Mouse (Mus musculus) MEL (cell line): ENCODE measurements at regions not wholly inside any gene's neighbourhood (a gene's known extent, or its start where the extent isn't known, plus 50 kb on each side); places are given as distances from the start of the nearest gene placed in this dataset.

Experiments
- CTCF ChIP-seq, 3 experiments: IDR thresholded peaks in 2 of 3; conservative IDR thresholded peaks in 1 of 3; 2 replicates each; pipeline ENCODE4 v1.5.1; 2011 to 2012; ENCODE audit warnings: low read length in 3 of 3, low read depth in 2 of 3, mild to moderate bottlenecking in 2 of 3, improper control_type of control experiment in 1 of 3, inconsistent platforms in 1 of 3, mixed read lengths in 1 of 3, moderate library complexity in 1 of 3; ENCODE audit not compliant: control insufficient read depth in 1 of 3, insufficient read depth in 1 of 3, poor library complexity in 1 of 3, severe bottlenecking in 1 of 3
- EP300 ChIP-seq, 2 experiments: IDR thresholded peaks; 2 replicates each; pipeline ENCODE4 v1.6.1; 2011; ENCODE audit warnings: improper control_type of control experiment in 2 of 2, low read length in 2 of 2, low read depth in 1 of 2, mild to moderate bottlenecking in 1 of 2
- GATA1 ChIP-seq: IDR thresholded peaks from 2 replicates; pipeline ENCODE4 v1.6.1; 2011; ENCODE audit warnings: low read depth, low read length, improper control_type of control experiment
- MAFK ChIP-seq: IDR thresholded peaks from 2 replicates; pipeline ENCODE4 v1.6.1; 2011; ENCODE audit warnings: low read depth, mild to moderate bottlenecking, low read length, improper control_type of control experiment, borderline replicate concordance
- MAZ ChIP-seq: IDR thresholded peaks from 2 replicates; pipeline ENCODE4 v1.6.1; 2012; ENCODE audit warnings: low read depth, mild to moderate bottlenecking, inconsistent platforms, low read length, improper control_type of control experiment
- POLR2A ChIP-seq, 2 experiments: IDR thresholded peaks; 2 replicates each; pipeline ENCODE4 v1.6.1; 2011 to 2012; ENCODE audit warnings: low read length in 2 of 2, mild to moderate bottlenecking in 2 of 2, control low read depth in 1 of 2, improper control_type of control experiment in 1 of 2, low read depth in 1 of 2, moderate library complexity in 1 of 2; ENCODE audit not compliant: control insufficient read depth in 1 of 2, insufficient read depth in 1 of 2, poor library complexity in 1 of 2
- TCF12 ChIP-seq: IDR thresholded peaks from 2 replicates; pipeline ENCODE4 v1.6.1; 2014; ENCODE audit warnings: low read depth, mild to moderate bottlenecking, inconsistent platforms, low read length, improper control_type of control experiment, moderate library complexity
- USF1 ChIP-seq: IDR thresholded peaks from 2 replicates; pipeline ENCODE4 v1.6.1; 2014; ENCODE audit warnings: low read depth, mild to moderate bottlenecking, inconsistent platforms, low read length, improper control_type of control experiment, moderate library complexity
- USF2 ChIP-seq, 2 experiments: IDR thresholded peaks; 2 replicates each; pipeline ENCODE4 v1.6.1; 2011 to 2012; ENCODE audit warnings: improper control_type of control experiment in 2 of 2, low read length in 2 of 2, borderline replicate concordance in 1 of 2, inconsistent platforms in 1 of 2, low read depth in 1 of 2, mild to moderate bottlenecking in 1 of 2; ENCODE audit not compliant: insufficient read depth in 1 of 2
- ZC3H11A ChIP-seq: IDR thresholded peaks from 2 replicates; pipeline ENCODE4 v1.6.1; 2012; ENCODE audit warnings: low read depth, mild to moderate bottlenecking, inconsistent platforms, low read length, improper control_type of control experiment
- ZKSCAN1 ChIP-seq: IDR thresholded peaks from 2 replicates; pipeline ENCODE4 v1.6.1; 2012; ENCODE audit warnings: low read depth, mild to moderate bottlenecking, inconsistent platforms, low read length, improper control_type of control experiment, moderate library complexity

DNA sequence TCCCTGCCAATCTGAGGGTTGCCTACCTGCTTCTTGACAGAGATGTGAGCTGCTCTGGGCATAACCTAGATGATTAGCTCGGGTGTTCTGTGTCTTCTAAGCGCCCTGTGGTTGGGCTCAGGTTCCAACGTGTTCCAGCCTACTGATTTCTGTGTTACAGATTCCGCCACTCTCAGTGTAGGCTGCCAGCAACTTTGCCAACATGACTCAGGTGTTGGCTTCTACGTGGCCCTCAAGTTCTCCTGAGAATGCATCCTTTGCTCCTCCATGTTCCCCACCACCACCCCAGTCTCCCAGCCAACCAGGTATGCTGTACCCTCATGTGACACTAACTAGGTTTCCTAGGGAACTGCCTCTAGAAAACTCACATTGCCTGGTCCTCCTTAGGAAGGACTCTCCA, 179.7 kb upstream of the Cadm1 start:
- TF ChIP-seq USF1 (no peak), CTCF (IDR thresholded peaks at IDR 0.05 in 2 of 3, conservative IDR thresholded peaks at IDR 0.05 in 1 of 3; ENCODE audit: control insufficient read depth in 1 of 3, insufficient read depth in 1 of 3, low read depth in 2 of 3, low read length in 3 of 3, poor library complexity in 1 of 3, severe bottlenecking in 1 of 3) (no peak), POLR2A (IDR thresholded peaks at IDR 0.05; ENCODE audit: control insufficient read depth in 1 of 2, insufficient read depth in 1 of 2, low read depth in 1 of 2, low read length in 2 of 2, poor library complexity in 1 of 2) (no peak), EP300 (IDR thresholded peaks at IDR 0.05; ENCODE audit: low read depth in 1 of 2, low read length in 2 of 2) (no peak), GATA1 (no peak), TCF12 (no peak), ZKSCAN1 (no peak), MAZ (no peak), MAFK (no peak), ZC3H11A (no peak), USF2 (IDR thresholded peaks at IDR 0.05; ENCODE audit: borderline replicate concordance in 1 of 2, insufficient read depth in 1 of 2, low read depth in 1 of 2, low read length in 2 of 2) (no peak)
